Mouse (Mus musculus): ENCODE measurements around the gene Oas1g. TPM values are rescaled to one million over a fixed set of nuclear protein-coding genes. Genes with fewer than 3 reads are reported as not detected.
"Not testable (repeated sequence)": the region's sequence is repeated elsewhere in the genome, so short reads cannot be mapped to it uniquely, and the experiment has no call there.

Gene Oas1g
- total RNA-seq, 4 experiments from 2014 or later, result not detected

- DNase-seq (ENCODE audit: low spot score in 2 of 2), result no peak
These were observed 3.6 kb upstream of the Oas1g start for GRCm38 (mm10) chr5:120890991-120891390.

GRCm38 (mm10) chr5:120890026-120890425, 2.6 kb upstream of the Oas1g start:
- DNase-seq (ENCODE audit: low spot score in 2 of 2), result no peak

GRCm38 (mm10) chr5:120888294-120888815, 942 bp upstream of the Oas1g start:
- DNase-seq (ENCODE audit: low spot score in 2 of 2), result not testable (repeated sequence)

- no peak for DNase-seq (ENCODE audit: low spot score in 2 of 2)
These were observed 418 bp upstream of the Oas1g start for GRCm38 (mm10) chr5:120887831-120888230.

- DNase-seq (ENCODE audit: low spot score in 2 of 2), result not testable (repeated sequence)
These were observed 5.7 kb downstream of the Oas1g start for GRCm38 (mm10) chr5:120881681-120882080.

- DNase-seq (ENCODE audit: low spot score in 2 of 2), result not testable (repeated sequence)
These were observed 8.6 kb downstream of the Oas1g start for GRCm38 (mm10) chr5:120878803-120879202.

GRCm38 (mm10) chr5:120877407-120877806, 10.0 kb downstream of the Oas1g start:
- not testable (repeated sequence) for DNase-seq (ENCODE audit: low spot score in 2 of 2)

- not testable (repeated sequence) for DNase-seq (ENCODE audit: low spot score in 2 of 2)
These were observed 10.6 kb downstream of the Oas1g start for GRCm38 (mm10) chr5:120876839-120877238.

- no peak for DNase-seq (ENCODE audit: low spot score in 2 of 2)
These were observed 15.9 kb downstream of the Oas1g start for GRCm38 (mm10) chr5:120871469-120871868.

- no peak for DNase-seq (ENCODE audit: low spot score in 2 of 2)
These were observed 16.6 kb downstream of the Oas1g start for GRCm38 (mm10) chr5:120870782-120871181.

GRCm38 (mm10) chr5:120870081-120870480, 17.3 kb downstream of the Oas1g start:
- no peak for DNase-seq (ENCODE audit: low spot score in 2 of 2)

GRCm38 (mm10) chr5:120869436-120870015, 17.9 kb downstream of the Oas1g start:
- no peak for DNase-seq (ENCODE audit: low spot score in 2 of 2)

GRCm38 (mm10) chr5:120865336-120865860, 22.0 kb downstream of the Oas1g start:
- DNase-seq (ENCODE audit: low spot score in 2 of 2), result no peak

- DNase-seq (ENCODE audit: low spot score in 2 of 2), result no peak
These were observed 26.3 kb downstream of the Oas1g start, which contains the start of gene Oas1h for GRCm38 (mm10) chr5:120861121-120861520. Oas1h (plus strand) TSS chr5:120861421.

GRCm38 (mm10) chr5:120859241-120859640, 28.2 kb downstream of the Oas1g start:
- DNase-seq (ENCODE audit: low spot score in 2 of 2), result no peak

GRCm38 (mm10) chr5:120849601-120850136, 37.7 kb downstream of the Oas1g start:
- no peak for DNase-seq (ENCODE audit: low spot score in 2 of 2)

- no peak for DNase-seq (ENCODE audit: low spot score in 2 of 2)
These were observed 40.3 kb downstream of the Oas1g start, which contains the start of gene Oas1f for GRCm38 (mm10) chr5:120847067-120847466. Oas1f (plus strand) TSS chr5:120847367.

GRCm38 (mm10) chr5:120844713-120845112, 42.7 kb downstream of the Oas1g start:
- DNase-seq (ENCODE audit: low spot score in 2 of 2), result no peak

GRCm38 (mm10) chr5:120836731-120837585, 50.5 kb downstream of the Oas1g start:
- DNase-seq (ENCODE audit: low spot score in 2 of 2), result no peak

- DNase-seq (ENCODE audit: low spot score in 2 of 2), result no peak
These were observed 53.8 kb downstream of the Oas1g start for GRCm38 (mm10) chr5:120833335-120834280.

- no peak for DNase-seq (ENCODE audit: low spot score in 2 of 2)
These were observed 56.4 kb downstream of the Oas1g start for GRCm38 (mm10) chr5:120831031-120831430.
